Mouse (Mus musculus): ENCODE data around the gene Maml3.

The Maml3 gene

DNA sequence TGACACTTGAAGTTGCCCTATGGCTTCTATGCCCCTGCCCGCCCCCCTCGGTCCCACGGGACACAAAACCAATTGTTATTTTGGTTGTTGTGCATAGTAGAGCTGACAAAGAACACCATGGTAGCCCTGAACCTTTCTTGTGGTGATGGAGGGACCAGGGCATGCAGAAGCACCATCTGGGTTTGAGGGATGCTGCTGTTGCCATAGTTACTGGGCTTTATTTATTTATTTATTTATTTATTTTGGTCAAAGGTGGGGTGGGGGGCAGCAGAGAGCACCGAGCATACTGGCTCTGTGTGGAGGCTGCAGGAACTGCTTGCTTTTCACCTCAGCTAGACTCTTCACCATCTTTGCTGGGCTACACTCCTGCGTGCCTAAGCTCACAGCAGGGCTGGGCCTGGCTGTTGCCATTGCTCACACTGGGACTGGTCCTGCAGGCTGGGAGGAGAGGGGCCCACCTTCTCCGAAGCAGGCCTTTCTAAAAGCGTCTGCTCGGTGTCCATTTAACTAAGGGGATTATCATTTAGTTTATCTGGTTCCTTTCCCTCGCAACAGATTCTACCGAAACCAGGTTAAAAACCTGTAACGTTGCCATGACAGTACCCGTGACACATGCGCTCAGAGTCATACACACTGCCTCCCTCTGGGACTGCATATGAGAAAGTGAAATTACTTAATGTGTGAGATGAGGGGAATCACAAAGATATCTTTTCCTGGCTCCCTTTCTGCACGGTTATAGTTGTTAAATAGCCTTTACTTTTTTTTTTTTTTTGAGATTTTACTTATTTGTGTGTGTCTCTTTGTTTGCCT, 375.6 kb downstream of the Maml3 start:
- no peak for DNase-seq

GRCm38 (mm10) chr3:51728456-51728855, 376.4 kb downstream of the Maml3 start:
- DNase-seq: no peak

DNA sequence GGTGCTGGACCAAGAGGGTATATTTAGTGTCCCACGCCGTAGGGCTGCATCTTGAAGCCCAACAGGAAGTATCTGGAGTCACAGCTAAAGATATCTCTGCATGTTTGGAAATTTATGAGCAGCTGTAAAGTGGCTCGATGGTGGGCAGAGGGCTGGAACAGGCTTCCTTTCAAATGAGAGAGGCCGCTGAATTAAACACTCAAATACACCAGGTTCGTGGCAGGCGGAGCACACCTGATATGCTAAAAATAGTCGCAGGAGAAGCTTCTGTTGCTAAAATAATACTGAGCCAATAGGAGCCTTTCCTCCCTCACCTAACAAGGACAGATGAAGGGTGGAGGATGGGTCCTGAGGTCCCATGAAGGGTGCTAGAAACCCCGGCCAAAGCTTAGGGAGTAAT, 376.9 kb downstream of the Maml3 start:
- no peak for DNase-seq

DNA sequence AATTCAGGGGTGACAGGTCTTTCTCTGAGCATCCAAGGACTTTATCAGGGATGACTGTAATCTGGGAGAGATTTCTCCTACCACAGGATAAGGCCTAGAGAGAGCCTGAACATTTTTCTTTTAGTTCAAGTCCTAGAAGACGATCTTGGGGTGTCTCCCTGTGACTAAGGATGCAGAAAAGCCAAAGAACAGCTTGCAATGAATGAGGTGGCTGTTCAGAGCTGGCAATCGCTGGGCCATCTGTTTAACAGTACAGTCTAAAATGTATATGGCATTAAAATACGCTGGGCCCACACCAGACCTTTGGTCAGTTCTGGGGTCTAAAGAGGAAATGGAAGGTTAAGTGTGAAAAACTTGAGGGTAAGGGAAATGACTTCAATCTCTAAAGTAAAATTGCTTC, 377.4 kb downstream of the Maml3 start:
- no peak for DNase-seq

- no peak for DNase-seq
Measured at GRCm38 (mm10) chr3:51726257-51726656, 378.6 kb downstream of the Maml3 start.

GRCm38 (mm10) chr3:51719982-51720381, 384.9 kb downstream of the Maml3 start:
- DNase-seq: no peak

- DNase-seq: no peak
Measured at GRCm38 (mm10) chr3:51719373-51719772, 385.5 kb downstream of the Maml3 start.

DNA sequence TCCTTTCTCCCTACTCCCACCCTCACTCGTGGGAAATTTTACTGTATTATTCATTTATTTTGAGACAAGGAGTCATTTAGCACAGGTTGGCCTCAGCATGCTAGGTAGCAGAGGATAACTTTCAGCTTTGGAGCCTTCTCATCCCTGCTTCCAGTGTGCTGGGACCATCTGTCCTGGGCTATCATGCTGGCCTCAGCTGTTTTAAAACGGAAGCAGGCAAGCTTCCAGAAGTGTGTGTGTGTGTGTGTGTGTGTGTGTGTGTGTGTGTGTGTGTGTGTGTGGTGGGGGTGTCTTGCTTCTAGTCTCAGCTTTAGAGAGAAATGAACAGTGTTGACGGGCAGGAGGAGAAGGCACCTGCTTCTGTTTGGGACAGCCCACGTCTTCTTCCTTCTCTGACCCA, 387.0 kb downstream of the Maml3 start:
- DNase-seq: no peak

DNA sequence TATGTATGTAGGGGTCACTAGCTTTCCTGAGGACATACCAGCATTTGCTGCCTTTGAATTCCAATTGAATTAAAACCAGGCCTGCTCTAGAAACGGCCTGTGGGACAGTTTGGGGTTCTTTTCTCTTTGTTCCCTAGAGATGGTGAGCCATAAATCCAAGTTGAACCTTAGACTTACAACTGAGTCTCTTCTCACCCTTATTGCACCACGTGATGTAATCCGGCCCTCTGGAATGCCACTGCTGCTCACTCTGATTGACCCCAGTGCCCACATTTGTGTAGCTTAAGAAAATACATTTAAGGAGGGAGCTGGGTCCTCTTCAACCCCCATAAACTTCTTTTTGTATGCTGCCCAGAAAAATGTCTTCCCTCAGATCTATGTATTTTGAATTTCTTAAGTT, 387.4 kb downstream of the Maml3 start:
- DNase-seq: no peak

- DNase-seq: no peak
Measured at GRCm38 (mm10) chr3:51714469-51714868, 390.4 kb downstream of the Maml3 start.

DNA sequence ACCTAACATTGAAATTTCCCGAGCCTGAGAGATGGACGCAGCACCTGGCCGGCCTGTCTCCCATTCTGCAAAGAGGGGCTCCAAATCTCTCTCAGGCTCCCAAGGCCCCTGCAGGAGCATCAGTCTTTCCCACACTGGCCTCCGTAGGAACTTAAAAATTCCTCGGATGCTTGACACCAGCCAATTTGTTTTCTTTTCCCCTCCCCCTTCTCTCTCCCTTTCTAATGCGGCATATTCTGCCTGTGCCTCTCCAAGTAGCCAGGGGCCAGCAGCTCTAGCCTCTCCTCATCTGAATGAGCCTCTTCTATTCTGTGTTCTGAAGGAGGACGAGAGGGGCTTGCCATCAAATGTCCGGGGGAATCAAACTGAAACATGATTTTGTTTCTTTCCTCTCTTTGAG, 391.6 kb downstream of the Maml3 start:
- no peak for DNase-seq

- no peak for DNase-seq
Measured at GRCm38 (mm10) chr3:51712382-51712781, 392.5 kb downstream of the Maml3 start.

- peak; percentile 63 for DNase-seq
Measured at GRCm38 (mm10) chr3:51708746-51709411, 396.0 kb downstream of the Maml3 start.

DNA sequence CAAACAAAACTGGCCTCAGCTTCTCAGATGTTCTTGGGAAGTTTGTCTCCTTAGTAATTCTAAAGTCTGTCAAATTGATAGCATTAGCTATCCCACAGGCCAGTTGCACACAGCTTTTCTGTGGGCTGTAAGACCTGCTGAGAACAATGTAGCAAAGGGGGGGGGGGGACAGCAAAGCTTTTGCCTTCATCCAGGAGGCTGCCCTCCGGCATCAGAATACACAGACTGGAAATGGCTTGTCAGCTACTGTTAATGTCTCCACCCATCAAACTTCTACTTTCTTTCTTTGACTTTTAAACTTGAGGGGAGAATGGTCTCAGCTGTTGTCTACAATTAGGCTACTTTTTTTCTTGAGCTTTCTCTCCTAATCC, 396.5 kb downstream of the Maml3 start:
- no peak for DNase-seq

GRCm38 (mm10) chr3:51705220-51705619, 399.7 kb downstream of the Maml3 start:
- DNase-seq: no peak

- DNase-seq: no peak
Measured at GRCm38 (mm10) chr3:51703478-51703877, 401.4 kb downstream of the Maml3 start.

GRCm38 (mm10) chr3:51702701-51703286, 402.1 kb downstream of the Maml3 start:
- DNase-seq: no peak

DNA sequence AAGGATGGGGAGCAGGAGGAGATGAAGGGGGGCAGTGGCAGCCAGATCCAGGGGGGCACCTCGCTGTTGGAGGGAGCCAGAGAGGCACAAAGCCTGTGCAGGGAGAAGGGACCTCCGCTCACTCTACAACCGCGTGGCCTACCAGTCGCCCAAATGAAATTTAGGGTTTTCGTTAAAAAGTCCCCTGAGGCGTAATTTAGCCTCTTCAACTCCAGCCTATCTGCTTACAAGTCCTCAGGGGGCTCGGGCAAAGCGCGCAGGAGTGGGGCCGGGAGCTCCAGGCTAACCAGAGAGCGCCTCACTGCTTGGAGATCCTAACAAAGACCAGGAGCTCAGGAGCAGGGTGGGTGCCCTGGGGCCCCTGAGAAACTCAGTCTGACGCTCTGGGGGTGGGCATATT, 402.9 kb downstream of the Maml3 start:
- no peak for DNase-seq

DNA sequence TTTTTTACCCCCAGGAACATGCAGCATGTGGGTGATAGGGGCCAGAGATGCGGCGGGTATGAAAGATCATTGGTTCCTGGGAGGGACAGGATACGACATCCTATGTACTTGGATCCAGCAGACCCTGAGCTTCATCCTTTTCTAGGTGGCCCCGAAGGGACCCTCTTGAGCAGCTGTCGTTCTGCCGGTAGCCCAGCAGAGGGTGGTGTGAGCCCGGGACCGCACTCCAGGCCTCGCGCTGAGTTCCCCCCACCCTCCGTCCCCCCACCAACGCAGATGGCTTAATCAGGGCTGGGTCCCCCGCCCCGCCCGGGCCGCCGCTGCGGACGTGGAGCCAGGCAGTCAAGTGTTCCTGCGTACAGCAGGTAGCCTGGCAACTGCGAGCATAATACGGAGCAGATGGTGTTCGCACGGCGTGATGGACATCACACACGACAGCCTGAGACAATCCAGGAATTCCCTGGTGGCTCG, 403.6 kb downstream of the Maml3 start:
- peak; percentile 66 for DNase-seq

- DNase-seq: no peak
Measured at GRCm38 (mm10) chr3:51700731-51701280, 404.1 kb downstream of the Maml3 start.

DNA sequence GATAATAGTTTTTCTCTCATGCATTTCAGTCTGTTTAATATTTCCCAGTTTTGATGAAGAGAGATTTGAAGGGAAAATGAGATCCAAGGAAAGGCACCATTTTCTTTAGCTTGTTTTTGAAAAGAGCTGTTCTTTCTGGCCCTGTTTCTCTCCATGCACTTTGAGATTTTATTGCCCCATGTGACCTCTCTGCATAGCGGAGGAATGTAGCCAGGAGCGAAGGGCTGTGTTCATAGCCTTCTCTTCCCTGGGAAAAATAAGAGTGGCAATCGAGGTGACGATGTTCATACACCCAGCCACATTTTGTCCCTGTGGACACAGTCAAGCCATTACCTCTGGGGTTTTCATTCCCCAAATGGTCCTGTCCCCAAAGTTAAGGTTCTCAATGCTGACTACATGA, 404.8 kb downstream of the Maml3 start:
- DNase-seq: no peak

- DNase-seq: no peak
Measured at GRCm38 (mm10) chr3:51697931-51698330, 406.9 kb downstream of the Maml3 start.

DNA sequence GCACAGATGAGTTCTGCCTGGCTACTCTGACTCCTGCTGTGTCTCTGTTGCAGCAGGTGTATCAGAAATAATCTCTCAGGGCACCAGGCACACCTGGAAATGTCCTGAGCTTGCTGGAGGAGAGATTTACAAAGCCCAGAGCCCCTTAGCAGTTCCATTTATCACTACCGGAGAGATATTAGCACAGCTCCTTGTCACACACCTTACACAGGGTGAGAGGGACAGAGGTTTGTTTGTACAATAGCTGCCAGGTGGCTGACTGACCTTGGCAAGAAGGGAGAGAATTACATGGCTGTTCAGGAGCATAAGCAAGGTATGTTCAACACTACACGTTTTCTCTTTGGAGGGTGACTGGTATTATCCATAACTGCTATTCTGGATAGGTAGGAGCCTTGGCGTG, 409.2 kb downstream of the Maml3 start:
- DNase-seq: no peak

GRCm38 (mm10) chr3:51694576-51694975, 410.3 kb downstream of the Maml3 start:
- DNase-seq: no peak
